Mouse (Mus musculus): ENCODE results near the gene Zfp503. TPM values are rescaled to one million over a fixed set of nuclear protein-coding genes. Genes with fewer than 3 reads are reported as not detected.

Zfp503 gene
- polyA plus RNA-seq, 1 experiment from 2014 or later = 6.1 TPM

GRCm38 (mm10) chr14:21951896-21952523, 37.4 kb downstream of the Zfp503 start:
- Histone ChIP-seq H3K27ac (no peak overlapping the region), H3K27me3 (0 out of 2 replicates have a peak, but pooled peaks cover 3% of the 10 kb centered on the region), H3K4me3 (no peak overlapping the region), H3K9me3 (replicated peaks) (no peaks in the 10 kb centered on the region; the same call in 1 of the 2 replicates), H3K4me2 (no peak overlapping the region), H3K9ac (no peak overlapping the region), H3K4me1 (no peaks in the 10 kb centered on the region), H3K36me3 (ENCODE audit: poor library complexity, severe bottlenecking) (no peaks in the 10 kb centered on the region)
- ATAC-seq = no peak
- WGBS = 58% methylated on average over 10 of the region's 10 CpGs

- H3K9me3 ChIP-seq (replicated peaks) = peaks cover 7% of the 10 kb centered on the region; the same call in 1 of the 2 replicates
Measured at GRCm38 (mm10) chr14:21944946-21945345, 44.5 kb downstream of the Zfp503 start.

DNA sequence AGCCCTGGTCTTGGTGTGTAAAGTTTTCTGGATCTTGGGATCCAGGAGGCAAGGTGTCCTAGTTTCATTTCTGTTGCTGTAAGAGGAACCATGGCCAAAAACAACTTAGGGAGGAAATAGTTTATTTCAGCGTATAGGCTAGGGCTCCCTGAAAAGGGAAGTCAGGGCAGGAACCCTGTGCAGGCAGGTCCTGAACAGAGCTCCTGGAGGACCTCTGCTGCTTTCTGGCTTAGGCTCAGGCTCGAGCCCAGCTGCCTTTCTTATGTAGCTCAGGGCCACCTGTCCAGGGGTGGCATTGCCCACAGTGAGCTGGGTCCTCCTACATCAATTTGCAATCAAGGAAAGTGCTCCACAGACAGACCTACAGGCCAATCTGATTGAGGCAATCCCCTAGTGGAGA, 47.8 kb downstream of the Zfp503 start:
- WGBS = 67% methylated on average over 2 of the region's 2 CpGs
- Histone ChIP-seq H3K4me1 (0 out of 2 replicates have a peak, but pooled peaks cover 2% of the 10 kb centered on the region), H3K4me2 (no peak overlapping the region), H3K27ac (no peak overlapping the region), H3K36me3 (ENCODE audit: poor library complexity, severe bottlenecking) (no peaks in the 10 kb centered on the region), H3K4me3 (no peak overlapping the region), H3K9me3 (replicated peaks) (peaks cover 5% of the 10 kb centered on the region; the same call in 1 of the 2 replicates), H3K9ac (no peak overlapping the region), H3K27me3 (no peaks in the 10 kb centered on the region; the same call in 1 of the 2 replicates)
- ATAC-seq = no peak

More at GRCm38 (mm10) chr14:21944946-21945345, 44.5 kb downstream of the Zfp503 start:
- Histone ChIP-seq H3K9ac (no peak overlapping the region), H3K4me2 (no peak overlapping the region), H3K36me3 (ENCODE audit: poor library complexity, severe bottlenecking) (no peaks in the 10 kb centered on the region), H3K4me1 (0 out of 2 replicates have a peak, but pooled peaks cover 2% of the 10 kb centered on the region), H3K4me3 (no peak overlapping the region), H3K27me3 (no peaks in the 10 kb centered on the region), H3K27ac (no peak overlapping the region)
- WGBS = 54% methylated on average over 9 of the region's 9 CpGs
- ATAC-seq = peak; percentile 57

DNA sequence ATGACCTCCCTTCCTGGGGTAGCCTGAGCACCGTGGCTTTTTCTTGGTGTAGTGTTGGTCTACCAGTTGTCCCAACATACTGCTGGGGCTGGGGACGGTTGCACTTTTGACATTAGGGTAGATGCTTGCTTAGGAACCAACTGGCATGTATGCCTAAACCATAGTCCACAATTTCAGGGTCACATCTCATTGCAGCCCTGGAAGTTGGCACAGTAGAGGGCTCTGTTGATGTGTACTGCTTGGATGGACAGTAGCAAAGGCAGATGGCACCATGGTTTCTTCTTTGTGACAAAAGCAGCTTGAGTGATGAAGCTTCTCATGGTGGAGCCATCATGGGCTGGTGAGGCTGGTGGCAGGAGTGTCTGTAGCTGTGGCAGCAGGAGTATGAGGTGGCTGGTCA, 52.3 kb downstream of the Zfp503 start:
- H3K4me3 ChIP-seq = no peak overlapping the region
- H3K27ac ChIP-seq = no peak overlapping the region
- no peaks in the 10 kb centered on the region for H3K4me1 ChIP-seq
- no peaks in the 10 kb centered on the region for H3K9me3 ChIP-seq (replicated peaks)
- WGBS = 88% methylated on average over 2 of the region's 2 CpGs
- no peak overlapping the region for H3K4me2 ChIP-seq
- H3K9ac ChIP-seq = no peak overlapping the region
- no peak for ATAC-seq
- no peaks in the 10 kb centered on the region; the same call in 1 of the 2 replicates for H3K27me3 ChIP-seq
- no peaks in the 10 kb centered on the region for H3K36me3 ChIP-seq (ENCODE audit: poor library complexity, severe bottlenecking)

DNA sequence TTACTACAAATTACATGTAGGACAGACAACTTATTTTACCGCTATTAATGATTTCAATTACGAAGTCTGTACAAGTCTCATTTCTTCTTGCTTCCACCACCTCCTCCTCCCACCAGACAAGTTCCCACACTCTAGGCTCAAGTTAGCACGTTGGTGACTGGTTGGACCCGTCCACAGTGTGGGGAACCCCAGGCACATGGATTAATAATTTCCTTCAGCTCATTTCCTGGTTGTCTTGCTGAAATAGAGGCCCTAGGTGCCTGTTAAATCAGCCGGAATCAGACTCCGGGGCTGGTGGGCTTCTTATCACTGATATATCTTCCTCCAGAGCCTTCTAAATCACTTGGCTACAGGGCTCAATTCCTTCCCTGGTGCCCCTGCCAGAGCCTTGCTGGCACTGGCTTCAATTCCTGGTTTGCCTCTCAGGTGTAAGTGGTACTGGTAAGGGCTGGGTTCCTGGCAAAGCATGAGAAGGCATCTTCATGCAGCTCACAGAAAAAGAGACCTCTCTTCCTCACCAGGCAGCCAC, 53.2 kb downstream of the Zfp503 start:
- whole genome bisulfite sequencing = 89% methylated on average over 6 of the region's 6 CpGs
- no peak overlapping the region for H3K4me3 ChIP-seq
- no peak overlapping the region for H3K9ac ChIP-seq
- H3K4me2 ChIP-seq = no peak overlapping the region
- no peak for ATAC-seq
- H3K9me3 ChIP-seq (replicated peaks) = no peaks in the 10 kb centered on the region
- H3K36me3 ChIP-seq (ENCODE audit: poor library complexity, severe bottlenecking) = no peaks in the 10 kb centered on the region
- no peak overlapping the region for H3K27ac ChIP-seq
- H3K4me1 ChIP-seq = no peaks in the 10 kb centered on the region
- H3K27me3 ChIP-seq = no peaks in the 10 kb centered on the region; the same call in 1 of the 2 replicates

Small RNA genes within 50 kb of the gene (microRNA-seq; reads per million reads assigned to microRNA genes)
- not detected for gene Gm27532

Other genes with a start within 250 kb of the Zfp503 start
- gene Samd8, start 239.1 kb downstream of the Zfp503 start, polyA plus RNA-seq (2015; fragmentation: Nextera tagmentation; extraction: Ambion mirVana) = 17.8 and 18.3 TPM in 2 replicates
- not detected in 2 replicates for gene Dusp13, start 238.4 kb downstream of the Zfp503 start, polyA plus RNA-seq (2015; fragmentation: Nextera tagmentation; extraction: Ambion mirVana)
- gene Vdac2, start 164.4 kb downstream of the Zfp503 start, polyA plus RNA-seq (2015; fragmentation: Nextera tagmentation; extraction: Ambion mirVana) = 261 and 270 TPM in 2 replicates
- gene Comtd1, start 140.6 kb downstream of the Zfp503 start, polyA plus RNA-seq (2015; fragmentation: Nextera tagmentation; extraction: Ambion mirVana) = 17.5 and 19.9 TPM in 2 replicates
- not detected in 2 replicates for gene Lrmda, start 30.1 kb upstream of the Zfp503 start, polyA plus RNA-seq (2015; fragmentation: Nextera tagmentation; extraction: Ambion mirVana)

Measured in forebrain, embryonic 13.5 days (tissue).